Mouse (Mus musculus) subcutaneous adipose tissue, adult 2 months (tissue): ENCODE measurements around the gene Gm10762. TPM values are rescaled to one million over a fixed set of nuclear protein-coding genes. Genes with fewer than 3 reads are reported as not detected.

Experiments
- polyA plus RNA-seq: library from polyadenylated mRNA; depleted of rRNA; stranded (reverse); fragments of >200 nt; gene quantifications from 2 replicates; pipeline ENCODE4 v1.2.3, GENCODE M21; 2012; ENCODE audit warnings: low replicate concordance; rRNA removed

Gene Gm10762
- 3.7 and 5.5 TPM in 2 replicates for polyA plus RNA-seq

DNA sequence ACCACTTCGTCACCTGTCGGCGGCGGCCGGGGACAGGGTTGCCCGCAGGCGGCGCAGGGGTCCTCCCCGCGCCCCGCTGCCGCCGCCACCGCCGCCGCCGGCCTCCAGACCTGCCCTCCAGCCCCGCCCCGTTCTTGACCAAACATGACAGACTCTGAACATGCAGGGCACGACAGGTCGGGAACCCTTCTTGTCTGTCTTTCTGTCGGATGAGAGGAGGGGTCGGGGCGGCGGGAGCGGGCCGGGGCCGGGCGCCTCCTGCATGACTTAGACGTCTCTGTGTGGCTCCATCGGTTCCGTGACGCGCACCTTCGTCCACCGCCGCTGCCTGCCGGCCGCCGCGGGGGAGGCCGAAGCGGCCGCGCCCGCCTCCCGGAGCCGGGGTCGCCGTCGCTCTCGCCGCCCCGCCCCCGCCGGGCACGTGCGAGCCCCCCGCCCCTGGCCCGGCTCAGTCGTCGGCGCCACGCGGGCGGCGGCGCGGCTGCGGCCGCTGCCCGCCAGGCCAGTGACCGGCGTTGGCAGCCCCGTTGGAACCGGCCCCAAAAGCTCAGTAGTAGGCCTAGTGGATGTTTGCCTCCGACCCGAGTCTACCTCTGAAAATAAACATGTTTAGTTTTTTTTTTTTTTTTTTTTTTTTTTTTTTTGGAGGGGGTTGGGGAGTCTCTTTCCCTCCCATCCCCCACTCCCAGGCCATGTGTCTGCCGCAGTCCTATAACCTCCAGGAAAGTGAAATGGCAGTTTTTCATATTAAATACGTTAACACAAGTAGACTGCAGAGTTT, at the start of gene Gm10762:
Gene Gm10762, minus strand, starts transcription at position 65 of the 781 bp plus-strand sequence.

DNA sequence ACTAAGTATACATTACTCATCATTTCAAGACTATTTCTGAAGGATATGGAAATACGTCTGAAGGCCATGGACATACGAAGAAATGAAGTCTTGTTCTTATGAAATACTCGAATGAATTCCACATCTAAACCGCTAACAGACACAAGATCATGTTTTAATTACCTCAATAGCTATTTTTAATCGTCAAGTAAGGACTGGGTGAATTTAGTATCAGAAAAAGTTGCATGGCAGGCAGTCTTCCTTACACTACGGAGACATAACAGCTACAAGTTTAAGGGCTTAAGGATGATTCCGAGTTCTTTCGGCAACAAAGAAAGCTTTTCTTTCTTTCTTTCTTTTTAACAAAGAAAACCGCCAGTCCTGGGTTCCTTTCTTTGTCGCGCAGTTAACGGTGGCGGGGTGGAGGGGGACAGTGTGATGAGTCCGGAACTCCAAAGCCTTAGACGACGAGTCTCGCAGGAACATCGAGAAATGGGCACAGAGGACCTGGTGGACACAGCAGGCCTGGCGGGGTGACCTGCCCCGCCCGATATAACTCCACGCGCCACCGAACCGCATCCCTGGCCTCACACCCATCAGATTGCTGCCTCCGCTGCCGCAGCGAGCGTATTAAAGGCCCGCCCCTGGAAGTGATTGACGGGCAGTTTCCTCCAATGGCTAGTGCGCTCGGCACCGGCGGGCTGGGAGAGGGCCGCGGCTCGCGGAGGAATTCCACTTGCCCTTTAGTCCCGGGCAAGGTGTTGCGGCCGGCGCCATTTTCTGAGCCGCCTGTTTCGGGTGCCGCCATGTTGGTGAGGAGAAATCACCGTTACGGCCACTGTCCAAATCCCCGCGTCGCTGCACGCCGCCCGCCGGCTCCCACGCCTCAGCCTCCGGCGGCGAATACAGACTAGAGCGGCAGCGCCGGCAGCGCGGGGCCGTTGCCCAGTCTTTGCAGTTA, 614 bp downstream of the Gm10762 start, which contains the start of gene Zc3h6:
Gene Zc3h6, plus strand, starts transcription at position 762 of the 940 bp plus-strand sequence.

DNA sequence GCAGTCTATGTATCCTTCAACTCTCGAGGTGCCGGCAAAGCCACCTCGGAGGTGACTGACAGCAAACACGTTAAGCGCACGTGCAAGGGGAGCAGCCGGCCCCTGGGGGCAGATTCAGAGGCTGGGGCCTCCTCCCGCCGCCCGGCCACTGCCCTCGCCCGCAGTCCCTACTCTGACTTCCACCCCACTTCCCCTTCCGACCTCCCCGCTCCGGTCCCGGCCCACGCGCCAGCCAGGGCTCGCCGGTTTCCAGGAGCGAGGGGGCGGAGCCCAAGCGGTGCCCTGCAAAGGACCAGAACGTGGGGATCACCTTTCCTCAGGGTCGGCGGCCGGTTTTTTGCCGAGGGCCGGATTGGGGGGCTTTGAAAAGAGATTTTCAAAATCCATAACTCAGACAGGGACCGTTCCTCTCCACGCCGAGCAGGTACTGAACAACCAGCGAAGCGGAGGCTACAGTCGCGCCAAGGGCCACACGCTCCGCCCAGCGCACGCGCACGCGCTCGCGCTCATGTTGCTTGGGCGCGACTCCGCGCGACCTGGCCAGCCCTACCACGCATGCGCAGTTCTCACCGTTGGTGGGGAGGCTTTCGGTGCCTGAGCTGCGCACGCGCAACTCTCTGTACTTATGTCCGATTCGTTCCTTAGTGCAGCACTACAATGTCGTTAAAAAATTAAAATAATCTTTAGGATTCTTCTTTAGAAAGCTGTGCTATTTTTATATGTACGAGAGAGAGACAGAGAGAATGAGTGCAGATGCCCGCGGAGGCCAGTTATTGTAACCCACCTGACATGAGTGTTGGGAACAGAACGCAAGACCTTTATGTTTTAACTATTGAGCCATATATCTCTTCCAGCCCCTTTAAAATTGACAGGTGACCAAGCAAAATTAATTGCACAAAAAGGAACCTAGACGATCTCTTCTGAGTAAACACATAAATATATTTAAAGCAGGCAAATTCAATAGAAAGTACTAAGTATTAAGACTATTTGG, 23.7 kb downstream of the Gm10762 start, which contains the start of gene Zc3h8:
Gene Zc3h8, minus strand, starts transcription at position 540 of the 991 bp plus-strand sequence.

Other genes starting within 250 kb of the Gm10762 start
- 25.8 and 26.8 TPM in 2 replicates for gene Tmem87b, start 149.6 kb downstream of the Gm10762 start, polyA plus RNA-seq
- 3.2 and 7.0 TPM in 2 replicates for gene Fbln7, start 104.7 kb downstream of the Gm10762 start, polyA plus RNA-seq
- 1.8 and 2.0 TPM in 2 replicates for gene Zc3h8, start 23.6 kb downstream of the Gm10762 start, polyA plus RNA-seq
- 1.0 and 1.6 TPM in 2 replicates for gene Zc3h6, start 323 bp downstream of the Gm10762 start, polyA plus RNA-seq
- 0.08 and 0.09 TPM in 2 replicates for gene Vinac1, start 80.4 kb upstream of the Gm10762 start, polyA plus RNA-seq
- 7.8 and 12.2 TPM in 2 replicates for gene Ttl, start 98.2 kb upstream of the Gm10762 start, polyA plus RNA-seq
- gene Polr1b, start 133.3 kb upstream of the Gm10762 start, polyA plus RNA-seq = 20.7 and 37.3 TPM in 2 replicates
- 29.6 and 30.6 TPM in 2 replicates for gene Chchd5, start 162.0 kb upstream of the Gm10762 start, polyA plus RNA-seq
- 21.9 and 22.2 TPM in 2 replicates for gene Slc20a1, start 231.0 kb upstream of the Gm10762 start, polyA plus RNA-seq